In the genomic region with DNA sequence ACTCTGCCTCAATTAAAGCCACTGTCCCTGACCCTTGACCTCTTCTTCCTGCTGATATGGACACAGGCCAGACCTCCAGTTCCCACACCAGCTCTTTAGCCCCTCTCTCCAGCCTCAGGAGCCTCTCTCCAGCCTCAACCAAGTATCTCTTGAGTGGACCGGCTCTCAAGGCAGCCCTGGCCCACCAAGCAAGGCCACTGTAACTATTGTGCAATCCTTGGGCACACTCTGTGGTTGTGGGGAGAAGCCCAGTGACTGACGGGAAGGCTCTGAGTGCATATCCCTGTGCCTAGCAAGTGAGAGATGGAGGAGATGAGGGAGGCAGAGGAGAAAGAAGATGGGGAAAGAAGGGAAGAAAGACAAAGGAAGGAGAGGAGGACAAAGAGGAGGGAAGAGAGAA, we compare ENCODE assay signal across 16 mouse cellular contexts. TPM values are rescaled to one million over a fixed set of nuclear protein-coding genes. Genes with fewer than 3 reads are reported as not detected.
DNase-seq lines count a peak whose midpoint lies in the region; ATAC-seq and TF ChIP-seq lines count a peak whose summit lies in the region.
"Had no signal": no experiment of that assay in that cellular context is flagged by ENCODE, and none has a peak within 500 bp of the region (broad histone marks: within the 10 kb centered on the region; RNA-seq: fewer than 3 reads in every experiment).

No protein-coding gene starts in this region.

- H3K27ac ChIP-seq in stomach, embryonic 16.5 days (ENCODE audit: low read length): no peak overlapping the region
- H3K27ac ChIP-seq in stomach, postnatal 0 days (replicated peaks): no peak overlapping the region
- H3K27ac ChIP-seq: forebrain, embryonic 15.5 days; intestine, embryonic 15.5 days had no signal

- H3K36me3 ChIP-seq in stomach, embryonic 16.5 days (ENCODE audit: control insufficient read depth, insufficient read depth, low read length): no peaks in the 10 kb centered on the region
- H3K36me3 ChIP-seq in stomach, postnatal 0 days (ENCODE audit: control insufficient read depth, insufficient read depth, low read length): no peaks in the 10 kb centered on the region
- H3K36me3 ChIP-seq: forebrain, embryonic 15.5 days; intestine, embryonic 15.5 days had no signal

- no peak for ATAC-seq in stomach, embryonic 16.5 days (ENCODE audit: insufficient read depth, low FRiP score)
- no peak for ATAC-seq in stomach, postnatal 0 days (ENCODE audit: low FRiP score, low TSS enrichment)
- ATAC-seq in megakaryocyte-erythroid progenitor cell, adult 5-6 weeks (replicated peaks; ENCODE audit: low FRiP score, low TSS enrichment, poor library complexity, severe bottlenecking): no peak
- ATAC-seq in frontal cortex, adult (ENCODE audit: low TSS enrichment): no peak
- ATAC-seq: forebrain, embryonic 15.5 days; intestine, embryonic 15.5 days had no signal

- no peaks in the 10 kb centered on the region for H3K27me3 ChIP-seq in stomach, embryonic 16.5 days (ENCODE audit: control insufficient read depth, insufficient read depth, low read length)
- no peaks in the 10 kb centered on the region for H3K27me3 ChIP-seq in stomach, postnatal 0 days (ENCODE audit: control insufficient read depth, insufficient read depth, low read length)
- H3K27me3 ChIP-seq: forebrain, embryonic 15.5 days; intestine, embryonic 15.5 days had no signal

- no peak for TF ChIP-seq CTCF in stomach, postnatal 0 days (IDR thresholded peaks at IDR 0.05; ENCODE audit: low read depth)
- TF ChIP-seq CTCF in lung, adult 2 months (IDR thresholded peaks at IDR 0.05; ENCODE audit: insufficient read depth, low read length): no peak

- no peaks in the 10 kb centered on the region for H3K4me1 ChIP-seq in stomach, embryonic 16.5 days (ENCODE audit: control insufficient read depth, insufficient read depth, low read length)
- no peaks in the 10 kb centered on the region for H3K4me1 ChIP-seq in stomach, postnatal 0 days (replicated peaks; ENCODE audit: control insufficient read depth, insufficient read depth)
- peaks cover 3% of the 10 kb centered on the region; the same call in 1 of the 2 replicates for H3K4me1 ChIP-seq in lung, adult 2 months (ENCODE audit: control insufficient read depth, insufficient read depth, low read length)
- H3K4me1 ChIP-seq: forebrain, embryonic 15.5 days; intestine, embryonic 15.5 days had no signal

- peak overlapping the region; percentile 22; the same call in 1 of the 2 replicates for H3K4me3 ChIP-seq in stomach, embryonic 16.5 days (replicated peaks; ENCODE audit: low read length)
- no peak overlapping the region for H3K4me3 ChIP-seq in stomach, postnatal 0 days (ENCODE audit: low read depth, low read length)
- H3K4me3 ChIP-seq in lung, adult 2 months (replicated peaks; ENCODE audit: extremely low read depth, low read depth, low read length): peak overlapping the region; percentile 47
- H3K4me3 ChIP-seq: forebrain, embryonic 15.5 days; intestine, embryonic 15.5 days had no signal

- H3K4me2 ChIP-seq in stomach, embryonic 16.5 days (ENCODE audit: low read depth, low read length): no peak overlapping the region
- H3K4me2 ChIP-seq in stomach, postnatal 0 days (replicated peaks; ENCODE audit: low read depth): no peak overlapping the region
- H3K4me2 ChIP-seq: forebrain, embryonic 15.5 days; intestine, embryonic 15.5 days; lung, embryonic 14.5 days had no signal

- no peaks in the 10 kb centered on the region for H3K9me3 ChIP-seq in stomach, embryonic 16.5 days (replicated peaks; ENCODE audit: control insufficient read depth, low read length)
- no peaks in the 10 kb centered on the region for H3K9me3 ChIP-seq in stomach, postnatal 0 days (ENCODE audit: control insufficient read depth, low read length)
- H3K9me3 ChIP-seq: forebrain, embryonic 15.5 days; intestine, embryonic 15.5 days had no signal

- TF ChIP-seq POLR2A in lung, adult 2 months (IDR thresholded peaks at IDR 0.05; ENCODE audit: borderline replicate concordance, extremely low read depth, low read depth, low read length): no peak

- H3K9ac ChIP-seq in stomach, embryonic 16.5 days (ENCODE audit: low read length): no peak overlapping the region
- H3K9ac ChIP-seq in stomach, postnatal 0 days (ENCODE audit: low read length): no peak overlapping the region
- H3K9ac ChIP-seq: forebrain, embryonic 15.5 days; intestine, embryonic 15.5 days; lung, embryonic 14.5 days had no signal

- WGBS in stomach, embryonic 16.5 days: 76% methylated on average over 2 of the region's 2 CpGs
- 84% methylated on average over 2 of the region's 2 CpGs for WGBS in stomach, postnatal 0 days
- WGBS in lung, adult 2 months: 64% methylated on average over 2 of the region's 2 CpGs

- no peak for TF ChIP-seq EP300 in stomach, postnatal 0 days (optimal IDR thresholded peaks at IDR 0.05)

- DNase-seq in adrenal gland, postnatal 10 days: peak; percentile 41
- no peak for DNase-seq in adrenal gland, postnatal 4 days (ENCODE audit: low spot score in 2 of 2)
- no peak for DNase-seq in stomach, postnatal 0 days (ENCODE audit: low spot score)
- peak; percentile 45 for DNase-seq in lung, adult 2 months
- DNase-seq in heart, adult 11 months: no peak
- DNase-seq: cerebellum, adult 8-10 months; heart, adult 18-20 months; heart, postnatal 36 days; kidney, postnatal 4 days; lung, embryonic 14.5 days; thymus, adult 18-20 months had no signal

RNA-seq across cellular contexts. Expression of a gene that starts 16.0 kb away (rescaled TPM):
- total RNA-seq in adrenal gland, postnatal 10 days (2021): 1 to 10 TPM; 5.3 to 8.7 TPM
- 1 to 10 TPM; 7.8 to 7.9 TPM for total RNA-seq in adrenal gland, postnatal 4 days (2021)
- 5.1 and 6.7 TPM in 2 replicates for polyA plus RNA-seq in stomach, embryonic 16.5 days (2015; fragmentation: Nextera tagmentation; extraction: Ambion mirVana)
- polyA plus RNA-seq in stomach, postnatal 0 days (2015; fragmentation: Nextera tagmentation; extraction: Ambion mirVana): 6.4 and 7.0 TPM in 2 replicates
- 65.7 and 70.7 TPM in 2 replicates for polyA plus RNA-seq in lung, adult 2 months (2012; rRNA removed)
- total RNA-seq in megakaryocyte-erythroid progenitor cell, adult 5-6 weeks (2014; fragmentation: Nextera tagmentation): 5.9 and 10.4 TPM in 2 replicates
- total RNA-seq in megakaryocyte-erythroid progenitor cell, adult 5-6 weeks (2017): 3.7 and 8.8 TPM in 2 replicates

RNA-seq across cellular contexts. Expression of a gene that starts 19.8 kb away (rescaled TPM):
- total RNA-seq in adrenal gland, postnatal 10 days (2021): under 1 TPM; 0.09 TPM
- total RNA-seq in adrenal gland, postnatal 4 days (2021): under 1 TPM in 1 of 2 experiments, not detected in 1; 0.17 TPM
- 0.17 and 0.54 TPM in 2 replicates for polyA plus RNA-seq in stomach, embryonic 16.5 days (2015; fragmentation: Nextera tagmentation; extraction: Ambion mirVana)
- 0.02 and 0.07 TPM in 2 replicates for polyA plus RNA-seq in stomach, postnatal 0 days (2015; fragmentation: Nextera tagmentation; extraction: Ambion mirVana)
- 7.0 and 11.2 TPM in 2 replicates for polyA plus RNA-seq in lung, adult 2 months (2012; rRNA removed)
- not detected in 2 replicates for total RNA-seq in megakaryocyte-erythroid progenitor cell, adult 5-6 weeks (2014; fragmentation: Nextera tagmentation)
- total RNA-seq in megakaryocyte-erythroid progenitor cell, adult 5-6 weeks (2017): 0.42 TPM in 1 of 2 replicates, not detected in the other
- polyA plus RNA-seq: forebrain, embryonic 15.5 days had no signal

RNA-seq across cellular contexts. Expression of a gene that starts 27.9 kb away (rescaled TPM):
- 10 to 100 TPM; 22.3 to 30.5 TPM for total RNA-seq in adrenal gland, postnatal 10 days (2021)
- 10 to 100 TPM; 35.7 to 42.0 TPM for total RNA-seq in adrenal gland, postnatal 4 days (2021)
- polyA plus RNA-seq in stomach, embryonic 16.5 days (2015; fragmentation: Nextera tagmentation; extraction: Ambion mirVana): 43.7 and 51.3 TPM in 2 replicates
- 19.1 and 19.4 TPM in 2 replicates for polyA plus RNA-seq in stomach, postnatal 0 days (2015; fragmentation: Nextera tagmentation; extraction: Ambion mirVana)
- polyA plus RNA-seq in lung, adult 2 months (2012; rRNA removed): 88.2 and 101 TPM in 2 replicates
- 18.9 and 21.3 TPM in 2 replicates for total RNA-seq in megakaryocyte-erythroid progenitor cell, adult 5-6 weeks (2014; fragmentation: Nextera tagmentation)
- total RNA-seq in megakaryocyte-erythroid progenitor cell, adult 5-6 weeks (2017): 6.4 and 10.6 TPM in 2 replicates

RNA-seq across cellular contexts. Expression of a gene that starts 44.3 kb away (rescaled TPM):
- total RNA-seq in adrenal gland, postnatal 10 days (2021): 100 to 1,000 TPM; 174 to 182 TPM
- total RNA-seq in adrenal gland, postnatal 4 days (2021): 100 to 1,000 TPM; 203 to 210 TPM
- 264 and 286 TPM in 2 replicates for polyA plus RNA-seq in stomach, embryonic 16.5 days (2015; fragmentation: Nextera tagmentation; extraction: Ambion mirVana)
- polyA plus RNA-seq in stomach, postnatal 0 days (2015; fragmentation: Nextera tagmentation; extraction: Ambion mirVana): 203 and 211 TPM in 2 replicates
- 51.7 and 76.9 TPM in 2 replicates for polyA plus RNA-seq in lung, adult 2 months (2012; rRNA removed)
- total RNA-seq in megakaryocyte-erythroid progenitor cell, adult 5-6 weeks (2014; fragmentation: Nextera tagmentation): 172 and 200 TPM in 2 replicates
- total RNA-seq in megakaryocyte-erythroid progenitor cell, adult 5-6 weeks (2017): 297 and 355 TPM in 2 replicates

Comparison
In these comparisons a context has a peak if more than half of its experiments do, and no peak if none do; other contexts are left out.
1. DNase-seq: peak in adrenal gland, postnatal 10 days (single experiment) and lung, adult 2 months (single experiment); none in adrenal gland, postnatal 4 days (0 of 2), stomach, postnatal 0 days (single experiment) and heart, adult 11 months (single experiment).